Mouse (Mus musculus): ENCODE results near the gene Sostdc1. TPM values are rescaled to one million over a fixed set of nuclear protein-coding genes. Genes with fewer than 3 reads are reported as not detected.
A peak's percentile ranks its signal among the peaks of the same experiment; 100 is the strongest.

The Sostdc1 gene
- polyA plus RNA-seq (2015; fragmentation: Nextera tagmentation; extraction: Ambion mirVana), result 4.6 and 6.0 TPM in 2 replicates

- H3K27ac ChIP-seq (ENCODE audit: low read length), result no peak within 1 kb of the TSS
- 17% methylated on average over 7 of the region's 7 CpGs for WGBS
- 0 out of 2 replicates have a peak within 1 kb of the TSS, but pooled peaks have one; percentile 19 for H3K9ac ChIP-seq (ENCODE audit: low read depth, low read length)
- no peaks in the 10 kb centered on the region for H3K36me3 ChIP-seq (ENCODE audit: control insufficient read depth, insufficient read depth, low read length)
- H3K4me1 ChIP-seq (ENCODE audit: control insufficient read depth, insufficient read depth, low read length), result no peaks in the 10 kb centered on the region
- ATAC-seq, result peak; percentile 46; the same call in 1 of the 2 replicates
- no peak within 1 kb of the TSS; the same call in 1 of the 2 replicates for H3K4me2 ChIP-seq (ENCODE audit: low read depth, low read length)
- H3K4me3 ChIP-seq (ENCODE audit: low read length), result peak within 1 kb of the TSS; percentile 22
- no peaks in the 10 kb centered on the region for H3K9me3 ChIP-seq (ENCODE audit: control insufficient read depth, low read length)
- no peaks in the 10 kb centered on the region for H3K27me3 ChIP-seq (replicated peaks; ENCODE audit: control insufficient read depth, insufficient read depth, low read length)
Observed at GRCm38 (mm10) chr12:36313916-36314315, at the start of gene Sostdc1. Sostdc1 (plus strand) TSS chr12:36314139.

- no peak for ATAC-seq
- Histone ChIP-seq H3K4me3 (ENCODE audit: low read length) (no peak overlapping the region), H3K9ac (ENCODE audit: low read depth, low read length) (no peak overlapping the region), H3K36me3 (ENCODE audit: control insufficient read depth, insufficient read depth, low read length) (no peaks in the 10 kb centered on the region), H3K4me1 (ENCODE audit: control insufficient read depth, insufficient read depth, low read length) (no peaks in the 10 kb centered on the region), H3K27me3 (replicated peaks; ENCODE audit: control insufficient read depth, insufficient read depth, low read length) (no peaks in the 10 kb centered on the region), H3K4me2 (ENCODE audit: low read depth, low read length) (no peak overlapping the region), H3K27ac (ENCODE audit: low read length) (no peak overlapping the region), H3K9me3 (ENCODE audit: control insufficient read depth, low read length) (no peaks in the 10 kb centered on the region)
- WGBS, result 90% methylated on average over 8 of the region's 8 CpGs
Observed at GRCm38 (mm10) chr12:36267670-36268246, 46.2 kb upstream of the Sostdc1 start.

GRCm38 (mm10) chr12:36274823-36275222, 39.1 kb upstream of the Sostdc1 start:
- H3K9me3 ChIP-seq (ENCODE audit: control insufficient read depth, low read length), result no peaks in the 10 kb centered on the region
- no peaks in the 10 kb centered on the region for H3K27me3 ChIP-seq (replicated peaks; ENCODE audit: control insufficient read depth, insufficient read depth, low read length)
- H3K9ac ChIP-seq (ENCODE audit: low read depth, low read length), result no peak overlapping the region
- no peaks in the 10 kb centered on the region for H3K4me1 ChIP-seq (ENCODE audit: control insufficient read depth, insufficient read depth, low read length)
- H3K27ac ChIP-seq (ENCODE audit: low read length), result no peak overlapping the region; the same call in 1 of the 2 replicates
- 48% methylated on average over 3 of the region's 3 CpGs for WGBS
- H3K4me3 ChIP-seq (ENCODE audit: low read length), result no peak overlapping the region
- no peak for ATAC-seq
- no peaks in the 10 kb centered on the region for H3K36me3 ChIP-seq (ENCODE audit: control insufficient read depth, insufficient read depth, low read length)
- H3K4me2 ChIP-seq (ENCODE audit: low read depth, low read length), result no peak overlapping the region

- Histone ChIP-seq H3K4me2 (ENCODE audit: low read depth, low read length) (no peak overlapping the region), H3K4me1 (ENCODE audit: control insufficient read depth, insufficient read depth, low read length) (no peaks in the 10 kb centered on the region), H3K4me3 (ENCODE audit: low read length) (no peak overlapping the region), H3K9me3 (ENCODE audit: control insufficient read depth, low read length) (no peaks in the 10 kb centered on the region), H3K27me3 (replicated peaks; ENCODE audit: control insufficient read depth, insufficient read depth, low read length) (no peaks in the 10 kb centered on the region), H3K9ac (ENCODE audit: low read depth, low read length) (no peak overlapping the region), H3K36me3 (ENCODE audit: control insufficient read depth, insufficient read depth, low read length) (no peaks in the 10 kb centered on the region), H3K27ac (ENCODE audit: low read length) (no peak overlapping the region)
- 85% methylated on average over 8 of the region's 8 CpGs for WGBS
- no peak for ATAC-seq
Observed at GRCm38 (mm10) chr12:36289634-36290033, 24.3 kb upstream of the Sostdc1 start.

GRCm38 (mm10) chr12:36290465-36290864, 23.5 kb upstream of the Sostdc1 start:
- 74% methylated on average over 4 of the region's 4 CpGs for WGBS
- Histone ChIP-seq H3K4me3 (ENCODE audit: low read length) (no peak overlapping the region), H3K27ac (ENCODE audit: low read length) (no peak overlapping the region), H3K36me3 (ENCODE audit: control insufficient read depth, insufficient read depth, low read length) (no peaks in the 10 kb centered on the region), H3K9ac (ENCODE audit: low read depth, low read length) (no peak overlapping the region), H3K9me3 (ENCODE audit: control insufficient read depth, low read length) (no peaks in the 10 kb centered on the region), H3K4me2 (ENCODE audit: low read depth, low read length) (no peak overlapping the region), H3K4me1 (ENCODE audit: control insufficient read depth, insufficient read depth, low read length) (no peaks in the 10 kb centered on the region), H3K27me3 (replicated peaks; ENCODE audit: control insufficient read depth, insufficient read depth, low read length) (no peaks in the 10 kb centered on the region)
- ATAC-seq, result no peak

GRCm38 (mm10) chr12:36291346-36291745, 22.6 kb upstream of the Sostdc1 start:
- Histone ChIP-seq H3K9ac (ENCODE audit: low read depth, low read length) (no peak overlapping the region), H3K4me3 (ENCODE audit: low read length) (no peak overlapping the region), H3K27me3 (replicated peaks; ENCODE audit: control insufficient read depth, insufficient read depth, low read length) (no peaks in the 10 kb centered on the region), H3K9me3 (ENCODE audit: control insufficient read depth, low read length) (no peaks in the 10 kb centered on the region), H3K4me1 (ENCODE audit: control insufficient read depth, insufficient read depth, low read length) (no peaks in the 10 kb centered on the region), H3K27ac (ENCODE audit: low read length) (no peak overlapping the region), H3K36me3 (ENCODE audit: control insufficient read depth, insufficient read depth, low read length) (no peaks in the 10 kb centered on the region), H3K4me2 (ENCODE audit: low read depth, low read length) (no peak overlapping the region)
- ATAC-seq, result no peak
- WGBS, result 83% methylated on average over 6 of the region's 6 CpGs

- no peak overlapping the region for H3K9ac ChIP-seq (ENCODE audit: low read depth, low read length)
Observed at GRCm38 (mm10) chr12:36302326-36302725, 11.6 kb upstream of the Sostdc1 start.

GRCm38 (mm10) chr12:36302905-36303642, 10.9 kb upstream of the Sostdc1 start:
- no peak for ATAC-seq
- Histone ChIP-seq H3K9me3 (ENCODE audit: control insufficient read depth, low read length) (no peaks in the 10 kb centered on the region), H3K4me1 (ENCODE audit: control insufficient read depth, insufficient read depth, low read length) (no peaks in the 10 kb centered on the region), H3K36me3 (ENCODE audit: control insufficient read depth, insufficient read depth, low read length) (no peaks in the 10 kb centered on the region), H3K4me2 (ENCODE audit: low read depth, low read length) (no peak overlapping the region), H3K9ac (ENCODE audit: low read depth, low read length) (no peak overlapping the region), H3K4me3 (ENCODE audit: low read length) (no peak overlapping the region), H3K27me3 (replicated peaks; ENCODE audit: control insufficient read depth, insufficient read depth, low read length) (no peaks in the 10 kb centered on the region), H3K27ac (ENCODE audit: low read length) (no peak overlapping the region)
- WGBS, result 76% methylated on average over 8 of the region's 8 CpGs

More at GRCm38 (mm10) chr12:36302326-36302725, 11.6 kb upstream of the Sostdc1 start:
- Histone ChIP-seq H3K4me2 (ENCODE audit: low read depth, low read length) (no peak overlapping the region), H3K4me3 (ENCODE audit: low read length) (no peak overlapping the region), H3K27me3 (replicated peaks; ENCODE audit: control insufficient read depth, insufficient read depth, low read length) (no peaks in the 10 kb centered on the region), H3K4me1 (ENCODE audit: control insufficient read depth, insufficient read depth, low read length) (no peaks in the 10 kb centered on the region), H3K9me3 (ENCODE audit: control insufficient read depth, low read length) (no peaks in the 10 kb centered on the region), H3K36me3 (ENCODE audit: control insufficient read depth, insufficient read depth, low read length) (no peaks in the 10 kb centered on the region), H3K27ac (ENCODE audit: low read length) (no peak overlapping the region)
- no peak for ATAC-seq
- WGBS, result 83% methylated on average over 12 of the region's 12 CpGs

GRCm38 (mm10) chr12:36308737-36309420, 5.1 kb upstream of the Sostdc1 start:
- no peak for ATAC-seq
- WGBS, result 77% methylated on average over 6 of the region's 6 CpGs
- no peak overlapping the region for H3K4me2 ChIP-seq (ENCODE audit: low read depth, low read length)

More at GRCm38 (mm10) chr12:36308737-36309420, 5.1 kb upstream of the Sostdc1 start:
- no peak overlapping the region for H3K27ac ChIP-seq (ENCODE audit: low read length)
- H3K4me1 ChIP-seq (ENCODE audit: control insufficient read depth, insufficient read depth, low read length), result no peaks in the 10 kb centered on the region
- H3K27me3 ChIP-seq (replicated peaks; ENCODE audit: control insufficient read depth, insufficient read depth, low read length), result no peaks in the 10 kb centered on the region
- H3K9me3 ChIP-seq (ENCODE audit: control insufficient read depth, low read length), result no peaks in the 10 kb centered on the region
- no peaks in the 10 kb centered on the region for H3K36me3 ChIP-seq (ENCODE audit: control insufficient read depth, insufficient read depth, low read length)
- H3K4me3 ChIP-seq (ENCODE audit: low read length), result no peak overlapping the region
- H3K9ac ChIP-seq (ENCODE audit: low read depth, low read length), result no peak overlapping the region
